In genomic region chr9:7755889-7756423, GRCm38 (mm10) we compare ENCODE assay signal across 18 mouse cellular contexts. TPM values are rescaled to one million over a fixed set of nuclear protein-coding genes. Genes with fewer than 3 reads are reported as not detected.
DNase-seq lines count a peak whose midpoint lies in the region; ATAC-seq and TF ChIP-seq lines count a peak whose summit lies in the region.
"Had no signal": no experiment of that assay in that cellular context is flagged by ENCODE, and none has a peak within 500 bp of the region (broad histone marks: within the 10 kb centered on the region; RNA-seq: fewer than 3 reads in every experiment).

No protein-coding gene starts in this region.

- peaks cover 16% of the 10 kb centered on the region; the same call in 1 of the 2 replicates for H3K4me1 ChIP-seq in spleen, adult 2 months (ENCODE audit: control insufficient read depth, insufficient read depth, insufficient read length)
- no peaks in the 10 kb centered on the region for H3K4me1 ChIP-seq in intestine, postnatal 0 days (replicated peaks; ENCODE audit: control insufficient read depth, insufficient read depth, low read length)
- H3K4me1 ChIP-seq: embryonic facial prominence, embryonic 12.5 days; forebrain, embryonic 15.5 days; heart, embryonic 12.5 days; hindbrain, embryonic 12.5 days had no signal

- no peak overlapping the region for H3K4me2 ChIP-seq in intestine, postnatal 0 days (replicated peaks; ENCODE audit: low read depth)
- H3K4me2 ChIP-seq: embryonic facial prominence, embryonic 12.5 days; forebrain, embryonic 15.5 days; heart, embryonic 12.5 days; hindbrain, embryonic 12.5 days had no signal

- H3K36me3 ChIP-seq in spleen, adult 2 months (ENCODE audit: control insufficient read depth, insufficient read depth, low read length), result no peaks in the 10 kb centered on the region
- H3K36me3 ChIP-seq in intestine, postnatal 0 days (ENCODE audit: control insufficient read depth, insufficient read depth), result no peaks in the 10 kb centered on the region
- H3K36me3 ChIP-seq: embryonic facial prominence, embryonic 12.5 days; forebrain, embryonic 15.5 days; heart, embryonic 12.5 days; hindbrain, embryonic 12.5 days had no signal

- no peak for TF ChIP-seq CTCF in spleen, adult 2 months (IDR thresholded peaks at IDR 0.05; ENCODE audit: extremely low read depth, insufficient read depth, insufficient read length, insufficient replicate concordance)
- no peak for TF ChIP-seq CTCF in intestine, postnatal 0 days (IDR thresholded peaks at IDR 0.05; ENCODE audit: low read depth)

- DNase-seq in spleen, adult 2 months (ENCODE audit: low read depth in 1 of 2, low spot score in 2 of 2), result no peak
- no peak for DNase-seq in spleen, postnatal 10 days (ENCODE audit: low spot score in 2 of 2)
- no peak for DNase-seq in cerebellum, adult 8-10 months
- no peak for DNase-seq in right cerebral cortex, postnatal 36 days (ENCODE audit: low spot score in 2 of 2)
- DNase-seq: adrenal gland, adult 8-10 months; adrenal gland, postnatal 36 days; cerebellum, adult 2 months; cerebellum, postnatal 14 days; gastrocnemius, postnatal 14 days had no signal

- peak; percentile 93 for ATAC-seq in common myeloid progenitor, adult 5-6 weeks (replicated peaks; ENCODE audit: low read depth, poor library complexity, severe bottlenecking)
- peak; percentile 91 for ATAC-seq in megakaryocyte progenitor cell, adult 5-6 weeks (replicated peaks; ENCODE audit: poor library complexity)
- no peak for ATAC-seq in intestine, postnatal 0 days
- ATAC-seq: forebrain, embryonic 15.5 days; hindbrain, postnatal 0 days had no signal

- WGBS in spleen, adult 2 months, result 13% methylated on average over 2 of the region's 2 CpGs
- WGBS in intestine, postnatal 0 days, result 72% methylated on average over 2 of the region's 2 CpGs

- H3K27ac ChIP-seq in spleen, adult 2 months (ENCODE audit: insufficient read depth, low read length), result peak overlapping the region; percentile 70
- no peak overlapping the region for H3K27ac ChIP-seq in intestine, postnatal 0 days (ENCODE audit: low read depth, low read length)
- H3K27ac ChIP-seq: embryonic facial prominence, embryonic 12.5 days; forebrain, embryonic 15.5 days; hindbrain, embryonic 12.5 days; hindbrain, postnatal 0 days had no signal

- H3K4me3 ChIP-seq in spleen, adult 2 months (ENCODE audit: extremely low read depth, insufficient read depth, insufficient read length), result no peak overlapping the region
- H3K4me3 ChIP-seq in intestine, postnatal 0 days (ENCODE audit: low read depth, low read length), result no peak overlapping the region
- H3K4me3 ChIP-seq: embryonic facial prominence, embryonic 12.5 days; forebrain, embryonic 15.5 days; heart, embryonic 12.5 days; hindbrain, embryonic 12.5 days had no signal

- H3K9ac ChIP-seq in intestine, postnatal 0 days (ENCODE audit: low read depth, low read length), result no peak overlapping the region
- H3K9ac ChIP-seq: embryonic facial prominence, embryonic 12.5 days; forebrain, embryonic 15.5 days; heart, embryonic 12.5 days; hindbrain, embryonic 12.5 days had no signal

- no peaks in the 10 kb centered on the region for H3K9me3 ChIP-seq in intestine, postnatal 0 days (ENCODE audit: control insufficient read depth)
- H3K9me3 ChIP-seq: embryonic facial prominence, embryonic 12.5 days had no signal

- TF ChIP-seq POLR2A in spleen, adult 2 months (IDR thresholded peaks at IDR 0.05; ENCODE audit: low read depth, low read length), result no peak

- H3K27me3 ChIP-seq in spleen, adult 2 months (ENCODE audit: control insufficient read depth, insufficient read depth, low read length), result no peaks in the 10 kb centered on the region
- no peaks in the 10 kb centered on the region for H3K27me3 ChIP-seq in intestine, postnatal 0 days (replicated peaks; ENCODE audit: control insufficient read depth, insufficient read depth, low read length)
- H3K27me3 ChIP-seq: CH12.LX; embryonic facial prominence, embryonic 12.5 days; forebrain, embryonic 15.5 days; heart, embryonic 12.5 days; hindbrain, embryonic 12.5 days had no signal

RNA-seq across cellular contexts. Expression of gene Tmem123, which starts 7.9 kb away (rescaled TPM):
- polyA plus RNA-seq in spleen, adult 2 months (2012; rRNA removed), result 90.0 and 142 TPM in 2 replicates
- total RNA-seq in common myeloid progenitor, adult 5-6 weeks (2017), result 172 and 173 TPM in 2 replicates
- 121 and 124 TPM in 2 replicates for total RNA-seq in megakaryocyte progenitor cell, adult 5-6 weeks (2015)
- total RNA-seq in megakaryocyte progenitor cell, adult 5-6 weeks (2017), result 106 and 123 TPM in 2 replicates
- 32.8 and 36.5 TPM in 2 replicates for polyA plus RNA-seq in intestine, postnatal 0 days (2015; fragmentation: Nextera tagmentation; extraction: Ambion mirVana)
